Mouse (Mus musculus) G1E (cell line): ENCODE data around the gene Ggact. TPM values are rescaled to one million over a fixed set of nuclear protein-coding genes. Genes with fewer than 3 reads are reported as not detected.
A peak's percentile ranks its signal among the peaks of the same experiment; 100 is the strongest.

ENCODE experiments used
- ATAC-seq: 2 replicates; pipeline ENCODE4 v1.8.0; 2016; ENCODE audit warnings: mild to moderate bottlenecking; ENCODE audit not compliant: insufficient number of reproducible peaks, poor library complexity, low FRiP score, severe bottlenecking; ENCODE audit errors: extremely low read depth
- DNase-seq: peaks from one replicate; pipeline ENCODE4 v3.0.0; 2012; ENCODE audit warnings: low spot score
- H3K27me3 ChIP-seq: 2 replicates; pipeline ENCODE4 v1.6.1; 2012; ENCODE audit warnings: mild to moderate bottlenecking, low read length, inconsistent platforms; ENCODE audit not compliant: insufficient read depth
- H3K36me3 ChIP-seq: replicated peaks from 2 replicates; pipeline ENCODE3; 2012; ENCODE audit warnings: mild to moderate bottlenecking, inconsistent platforms
- H3K4me1 ChIP-seq: 2 replicates; pipeline ENCODE4 v1.6.1; 2012; ENCODE audit warnings: low read depth, low read length, inconsistent platforms, mixed read lengths; ENCODE audit not compliant: insufficient read depth
- H3K4me3 ChIP-seq: 2 replicates; pipeline ENCODE4 v1.5.1; 2012; ENCODE audit warnings: low read depth, mild to moderate bottlenecking, inconsistent platforms, low read length, moderate library complexity, mixed read lengths
- H3K9me3 ChIP-seq: replicated peaks from 2 replicates; pipeline ENCODE4 v1.6.1; 2012; ENCODE audit warnings: inconsistent platforms
- CTCF ChIP-seq: IDR thresholded peaks from 2 replicates; pipeline ENCODE4 v1.5.1; 2012; ENCODE audit warnings: low read depth, low read length, inconsistent platforms, mixed read lengths
- GATA1 ChIP-seq: IDR thresholded peaks from 2 replicates; pipeline ENCODE4 v1.6.1; 2012; ENCODE audit warnings: borderline replicate concordance, low read length, inconsistent platforms, mixed read lengths
- GATA2 ChIP-seq: IDR thresholded peaks from 2 replicates; pipeline ENCODE4 v1.6.1; 2012; ENCODE audit warnings: low read depth, low read length, inconsistent platforms, borderline replicate concordance
- POLR2AphosphoS5 ChIP-seq: IDR thresholded peaks from 2 replicates; pipeline ENCODE4 v1.6.1; 2012; ENCODE audit warnings: low read depth, low read length, inconsistent platforms; ENCODE audit not compliant: insufficient replicate concordance
- TAL1 ChIP-seq: conservative IDR thresholded peaks from 2 replicates; pipeline ENCODE4 v1.6.1; 2012; ENCODE audit warnings: low read depth, low read length, inconsistent platforms, mixed read lengths
- polyA plus RNA-seq: library from polyadenylated mRNA; stranded (reverse); fragments of >175 nt; gene quantifications from 2 replicates; pipeline ENCODE4 v1.2.3, GENCODE M21; 2012
- total RNA-seq, 2 experiments: library from RNA; stranded (forward) in 1 of 2; stranded (reverse) in 1 of 2; fragments of 200-1000 nt in 1 of 2; fragments of >200 nt in 1 of 2; fragmentation: Nextera tagmentation in 1 of 2; gene quantifications; 2 replicates each; pipeline ENCODE4 v1.2.3; 2014 to 2017

The Ggact gene
- total and polyA plus RNA-seq, 3 experiments: 26.5 to 80.0 (median 74.6) TPM

DNA sequence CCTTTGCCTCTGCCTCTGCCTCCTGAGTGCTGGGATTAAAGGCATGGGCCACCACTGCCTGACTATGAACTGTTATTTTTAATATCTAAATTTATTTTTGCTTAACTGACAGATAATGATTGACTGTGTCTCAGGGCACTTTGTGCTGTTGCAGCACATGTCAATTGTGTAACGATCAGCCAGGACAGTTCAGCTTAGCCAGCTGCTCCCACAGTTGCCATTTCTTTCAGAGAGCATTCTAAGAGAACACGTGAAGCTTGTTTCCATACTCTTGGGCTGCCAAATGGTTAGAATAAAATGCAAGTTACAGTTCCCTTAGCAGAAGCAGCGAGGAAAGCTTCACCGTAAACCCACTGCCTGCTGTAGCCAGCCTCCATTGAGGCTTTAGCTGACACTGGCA is 113.3 kb downstream of the Ggact start:
- DNase-seq (no peak), ATAC-seq (no peak)
- H3K4me3 ChIP-seq: no peak overlapping the region
- TF ChIP-seq POLR2AphosphoS5: no peak
- H3K4me1 ChIP-seq: no peaks in the 10 kb centered on the region
- no peaks in the 10 kb centered on the region for H3K27me3 ChIP-seq
- peaks cover 2% of the 10 kb centered on the region for H3K36me3 ChIP-seq
- no peaks in the 10 kb centered on the region for H3K9me3 ChIP-seq

- Histone ChIP-seq H3K9me3 (no peaks in the 10 kb centered on the region), H3K27me3 (no peaks in the 10 kb centered on the region), H3K36me3 (peaks cover 2% of the 10 kb centered on the region), H3K4me3 (no peak overlapping the region), H3K4me1 (no peaks in the 10 kb centered on the region)
- ATAC-seq: no peak
- no peak for DNase-seq
- TF ChIP-seq POLR2AphosphoS5: no peak
- no peak for TF ChIP-seq GATA1
- no peak for TF ChIP-seq CTCF
- no peak for TF ChIP-seq GATA2
- no peak for TF ChIP-seq TAL1
Observed at GRCm38 (mm10) chr14:122793368-122793767, 120.2 kb downstream of the Ggact start.

GRCm38 (mm10) chr14:122790111-122790510 is 123.4 kb downstream of the Ggact start:
- ATAC-seq (no peak), DNase-seq (no peak)
- Histone ChIP-seq H3K4me3 (no peak overlapping the region), H3K4me1 (no peaks in the 10 kb centered on the region), H3K27me3 (no peaks in the 10 kb centered on the region), H3K9me3 (no peaks in the 10 kb centered on the region), H3K36me3 (no peaks in the 10 kb centered on the region)
- no peak for TF ChIP-seq CTCF
- no peak for TF ChIP-seq GATA2
- no peak for TF ChIP-seq POLR2AphosphoS5
- TF ChIP-seq TAL1: no peak
- TF ChIP-seq GATA1: no peak

DNA sequence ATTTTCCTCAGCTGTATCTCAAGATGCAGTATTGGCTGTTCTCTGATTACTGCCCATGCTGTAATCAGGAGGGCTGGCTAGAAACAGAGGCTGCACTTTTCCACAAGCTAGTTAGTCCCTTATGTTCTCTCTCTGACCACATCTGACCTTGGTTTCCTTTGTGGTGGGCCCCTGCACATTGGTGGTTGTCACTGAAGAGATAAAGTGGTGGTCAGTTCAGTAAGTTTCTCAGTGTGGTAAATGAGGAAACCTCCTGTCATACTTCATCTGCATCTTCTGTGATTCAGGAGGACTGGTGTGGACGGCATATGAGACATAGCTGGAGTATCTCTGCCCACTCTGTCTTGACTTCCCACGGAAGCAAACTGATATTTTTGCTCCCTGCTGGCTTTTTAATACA is 125.4 kb downstream of the Ggact start:
- no peak for DNase-seq
- H3K36me3 ChIP-seq: no peaks in the 10 kb centered on the region
- no peaks in the 10 kb centered on the region for H3K27me3 ChIP-seq
- no peak for ATAC-seq
- H3K4me3 ChIP-seq: no peak overlapping the region
- H3K4me1 ChIP-seq: no peaks in the 10 kb centered on the region
- H3K9me3 ChIP-seq: no peaks in the 10 kb centered on the region
- TF ChIP-seq POLR2AphosphoS5 (no peak), GATA1 (no peak), GATA2 (no peak)

GRCm38 (mm10) chr14:122784701-122785100 is 128.9 kb downstream of the Ggact start:
- Histone ChIP-seq H3K27me3 (no peaks in the 10 kb centered on the region), H3K9me3 (no peaks in the 10 kb centered on the region), H3K4me1 (no peaks in the 10 kb centered on the region), H3K4me3 (no peak overlapping the region), H3K36me3 (no peaks in the 10 kb centered on the region)
- TF ChIP-seq GATA1: no peak
- no peak for TF ChIP-seq CTCF
- no peak for TF ChIP-seq GATA2
- no peak for TF ChIP-seq TAL1
- TF ChIP-seq POLR2AphosphoS5: no peak
- ATAC-seq (no peak), DNase-seq (no peak)

- H3K4me3 ChIP-seq: no peak overlapping the region
- no peaks in the 10 kb centered on the region for H3K4me1 ChIP-seq
- H3K36me3 ChIP-seq: no peaks in the 10 kb centered on the region
- H3K27me3 ChIP-seq: no peaks in the 10 kb centered on the region
- TF ChIP-seq CTCF (no peak), TAL1 (no peak), GATA1 (no peak), GATA2 (no peak), POLR2AphosphoS5 (no peak)
- peak; percentile 45 for ATAC-seq
- peaks cover 4% of the 10 kb centered on the region; the same call in 1 of the 2 replicates for H3K9me3 ChIP-seq
- no peak for DNase-seq
Observed at GRCm38 (mm10) chr14:122766448-122766847, 147.1 kb downstream of the Ggact start.

Other genes with a start within 250 kb of the Ggact start
- gene Tmtc4, start 70.3 kb upstream of the Ggact start, total RNA-seq (2014; fragmentation: Nextera tagmentation): 9.6 and 13.0 TPM in 2 replicates
- gene Tmtc4, start 70.3 kb upstream of the Ggact start, total RNA-seq (2017): 12.6 TPM in 2 replicates
- gene Tmtc4, start 70.3 kb upstream of the Ggact start, polyA plus RNA-seq: 0.91 and 0.96 TPM in 2 replicates